Mouse (Mus musculus) T-helper 1 cell (primary cell): ENCODE results near the gene Tuba3a.
"Not testable (repeated sequence)": the region's sequence is repeated elsewhere in the genome, so short reads cannot be mapped to it uniquely, and the experiment has no call there.

Source experiments
- in situ Hi-C: fragments of 300-600 bp; cut with MboI, MseI; formaldehyde crosslinking; loops from one replicate; pipeline ENCODE4 v1.15.1; 2025; ENCODE audit warnings: high pct_unique_total_duplicates

Tuba3a gene

DNA sequence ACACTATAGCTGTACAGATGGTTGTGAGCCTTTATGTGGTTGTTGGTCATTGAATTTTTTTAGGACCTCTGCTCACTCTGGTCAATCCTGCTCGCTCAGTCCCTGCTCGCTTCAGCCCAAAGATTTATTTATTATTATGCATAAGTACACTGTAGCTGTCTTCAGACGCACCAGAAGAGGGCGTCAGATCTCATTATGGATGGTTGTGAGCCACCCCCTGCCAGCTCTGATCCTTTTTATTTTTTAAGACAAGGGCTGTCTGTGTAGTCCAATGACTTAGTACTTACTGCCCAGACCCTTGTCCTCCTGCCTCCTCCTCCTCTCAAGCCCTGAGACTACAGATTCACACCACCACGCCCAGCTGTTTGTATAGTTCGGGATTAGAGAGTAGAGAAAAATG, 19.2 kb downstream of the Tuba3a start:
- in situ Hi-C loops = not testable (repeated sequence)

DNA sequence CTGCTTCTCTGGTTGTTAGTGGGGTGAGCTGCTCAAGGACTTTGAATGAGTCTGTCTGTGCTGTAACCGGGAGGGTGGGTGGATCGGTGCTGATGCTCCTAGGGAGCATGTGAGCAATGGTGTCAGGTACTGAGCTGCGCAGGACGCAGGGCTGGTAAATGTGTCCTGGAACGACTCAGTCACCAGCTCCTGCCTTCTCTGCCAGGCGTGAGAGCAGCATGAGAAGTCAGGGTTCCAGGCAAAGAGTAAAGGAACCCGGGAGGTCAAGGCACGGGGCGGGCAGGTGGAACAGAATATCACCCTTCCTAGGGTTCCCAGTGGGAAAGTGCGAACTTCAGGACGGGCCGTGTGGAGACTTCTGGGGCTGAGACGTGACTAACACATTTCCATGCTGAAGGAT, 19.8 kb downstream of the Tuba3a start:
- in situ Hi-C loops = no loop called here

DNA sequence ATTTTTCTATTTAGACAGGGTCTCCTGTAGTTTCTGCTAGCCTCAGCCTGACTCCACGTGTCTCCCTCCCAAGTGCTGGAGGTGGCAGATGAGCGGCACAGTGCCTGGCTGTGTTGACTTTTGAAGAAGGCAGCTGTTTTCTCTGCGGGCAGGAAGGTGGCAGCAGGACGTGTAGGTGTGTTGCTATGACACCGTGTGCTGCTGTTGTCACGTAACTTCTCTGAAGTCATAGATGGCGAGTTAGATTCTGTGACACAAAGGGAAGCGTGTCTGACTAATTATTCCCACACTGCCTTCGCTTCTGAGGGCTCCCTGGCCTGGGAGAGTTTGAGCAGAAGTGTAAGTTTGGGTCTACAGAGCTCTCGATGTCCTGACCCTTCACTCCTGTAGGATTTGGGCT, 20.6 kb downstream of the Tuba3a start:
- in situ Hi-C loops = no loop called here

DNA sequence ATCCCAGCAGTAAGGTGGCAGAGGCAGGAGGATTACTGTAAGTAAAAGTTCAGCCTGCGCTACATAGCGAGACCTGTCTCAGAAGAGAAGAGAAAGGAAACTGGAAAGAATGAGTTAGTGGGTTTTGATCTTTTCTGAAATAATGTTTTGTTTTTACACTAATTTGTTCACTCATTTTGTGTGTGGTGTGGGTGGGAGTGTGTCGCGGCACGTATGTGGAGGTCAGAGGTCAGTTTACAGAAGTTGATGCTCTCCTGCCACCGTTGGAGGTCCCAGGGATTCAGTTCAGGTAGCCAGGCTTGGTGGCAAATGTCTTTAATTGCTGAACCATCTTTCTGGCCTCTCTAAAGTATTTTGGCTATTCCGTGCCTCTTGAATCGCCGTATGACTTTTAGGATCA, 21.6 kb downstream of the Tuba3a start:
- in situ Hi-C loops = no loop called here

DNA sequence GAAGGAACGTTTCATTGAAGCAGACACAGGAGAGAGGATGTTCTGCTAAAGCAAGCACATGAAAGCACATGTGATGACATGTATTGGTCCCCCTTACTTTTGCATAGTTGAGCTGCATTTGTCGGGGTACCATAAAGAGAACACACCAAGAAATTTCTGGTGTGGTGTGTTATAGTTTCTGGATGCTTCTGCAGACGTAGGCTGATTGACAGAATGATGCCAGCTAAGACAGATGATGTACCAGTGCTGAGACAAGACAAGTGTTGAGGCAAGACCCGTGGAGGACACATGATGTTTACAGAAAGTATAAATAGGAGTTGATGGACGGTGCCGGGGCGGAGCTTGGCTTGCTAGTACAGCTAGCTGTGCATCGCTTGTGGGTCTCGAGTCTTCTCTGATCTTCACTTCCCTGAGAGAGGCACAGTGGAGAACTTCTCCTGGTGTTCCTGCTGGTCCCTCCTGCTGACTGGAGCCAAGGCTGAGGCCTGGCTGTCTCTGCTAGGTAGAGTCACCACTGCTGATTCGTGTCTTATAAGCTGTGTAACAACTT, 25.8 kb downstream of the Tuba3a start:
- in situ Hi-C loops = no loop called here

DNA sequence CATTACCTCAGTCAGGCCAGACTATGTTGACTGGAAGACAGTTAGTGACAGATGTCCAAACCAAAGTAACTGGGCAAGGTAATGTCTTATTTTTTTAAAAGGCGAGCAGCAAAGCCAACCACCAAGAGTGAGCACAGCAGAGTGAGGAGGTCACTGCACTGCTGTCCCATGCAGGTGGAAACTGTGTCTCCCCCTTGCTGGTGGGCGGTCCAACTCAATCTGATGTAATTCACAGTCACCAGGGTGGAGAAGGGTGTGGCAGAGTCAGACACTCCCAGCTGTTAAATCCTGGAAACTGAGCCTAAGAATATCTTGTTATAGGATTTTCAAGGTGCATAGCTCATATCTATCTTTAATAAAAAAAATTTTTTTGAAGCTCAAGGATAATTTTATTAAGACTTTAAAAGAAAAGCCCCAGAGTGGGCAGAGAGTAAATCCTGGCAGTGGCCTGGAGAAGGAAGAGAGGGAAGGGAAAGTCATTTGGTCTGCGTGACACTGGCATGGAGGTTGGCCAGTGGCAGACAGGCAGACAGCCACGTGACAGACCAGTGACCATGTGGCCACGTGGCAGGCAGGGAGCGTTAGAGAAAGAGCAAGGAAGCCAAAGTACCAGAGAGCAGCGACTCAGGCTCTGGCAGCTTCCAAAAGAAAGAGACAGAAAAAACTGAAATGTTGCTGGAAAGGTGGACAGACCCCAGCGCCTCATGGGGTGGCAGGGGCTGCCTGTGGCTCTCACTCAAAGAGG, 29.4 kb downstream of the Tuba3a start:
- in situ Hi-C loops = no loop called here

DNA sequence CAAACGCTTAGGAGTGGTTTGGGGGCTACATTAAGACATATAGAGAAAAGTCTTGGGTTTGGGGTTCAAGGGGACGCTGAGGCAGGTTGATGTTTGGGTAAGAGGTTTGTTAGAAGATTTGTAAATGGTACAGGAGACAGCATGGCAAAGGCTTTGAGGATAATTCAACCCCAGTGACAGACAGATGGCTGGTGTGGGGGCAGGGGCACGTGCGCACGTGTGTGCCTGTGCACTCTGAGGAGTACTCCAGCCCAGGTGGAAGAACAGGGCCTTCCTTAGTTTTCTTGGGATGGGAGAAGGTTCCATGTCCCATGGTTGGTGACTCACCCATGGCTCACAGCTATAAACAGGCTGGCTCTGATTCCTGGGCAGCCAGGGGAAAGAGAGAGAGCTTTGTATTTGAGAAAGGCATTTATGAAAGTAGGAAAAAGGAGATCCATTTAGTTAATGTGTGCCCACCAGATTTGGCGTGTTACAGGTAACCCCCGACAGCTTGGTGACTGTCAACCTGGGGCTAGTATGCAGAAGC, 30.3 kb downstream of the Tuba3a start:
- in situ Hi-C loops = no loop called here

DNA sequence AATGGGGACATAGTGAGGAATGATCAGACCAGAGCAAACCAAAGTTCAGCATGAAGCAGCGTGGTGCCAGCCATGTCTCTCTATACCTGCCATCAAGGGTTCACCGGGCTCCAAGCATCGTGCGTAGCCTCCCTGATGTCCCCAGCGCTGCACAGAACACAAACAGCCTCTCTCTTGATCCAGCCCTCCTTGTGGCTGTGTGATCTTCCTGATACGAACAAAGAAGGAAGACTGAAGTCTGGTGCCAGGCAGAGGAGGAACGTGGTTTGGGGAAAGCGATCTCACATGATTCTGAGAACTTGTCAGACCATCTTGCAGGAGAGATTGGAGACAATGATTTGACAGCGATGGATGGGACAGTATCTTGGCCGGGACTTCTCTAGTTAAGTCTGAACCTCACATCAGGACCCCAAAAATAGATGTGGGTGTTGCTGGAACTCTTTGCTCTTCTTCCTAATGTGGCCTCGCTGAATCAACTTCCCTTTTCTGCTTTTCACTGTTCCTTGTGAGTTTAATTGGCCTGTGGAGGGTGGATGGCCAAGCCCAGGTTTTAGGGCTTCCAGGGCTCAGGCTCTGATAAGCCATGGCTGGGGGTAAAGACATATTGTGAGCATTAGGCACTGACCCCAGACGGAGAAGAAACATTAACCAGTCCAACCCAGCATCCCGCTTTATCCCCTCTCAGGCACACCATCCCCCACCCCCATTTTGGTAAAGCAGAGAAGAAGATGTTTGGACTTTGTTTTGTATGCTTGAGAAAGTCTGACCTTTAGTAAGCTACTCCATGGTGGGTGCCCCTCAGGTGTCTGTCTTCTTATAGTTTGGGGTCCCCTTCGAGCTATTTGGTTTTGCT, 31.8 kb downstream of the Tuba3a start:
- in situ Hi-C loops = no loop called here

DNA sequence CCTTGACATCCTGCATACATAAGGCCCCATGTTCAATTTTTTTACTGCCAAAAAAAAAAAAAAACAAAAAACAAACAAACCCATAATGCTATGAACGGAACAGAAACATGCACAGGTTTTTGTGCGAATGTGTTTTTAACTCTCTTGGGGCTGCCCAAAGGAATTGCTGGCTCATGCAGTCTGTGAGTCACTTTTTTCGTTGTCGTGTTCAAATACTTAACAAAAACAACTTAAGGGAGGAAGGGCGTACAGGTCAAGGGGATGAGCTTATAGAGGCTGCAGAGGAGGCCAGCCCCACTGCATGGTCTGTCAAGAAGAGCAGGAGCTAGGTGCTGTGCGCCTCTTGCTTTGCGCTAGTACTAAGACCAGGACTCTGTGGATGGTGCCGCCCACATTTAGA, 33.1 kb downstream of the Tuba3a start:
- in situ Hi-C loops = no loop called here

DNA sequence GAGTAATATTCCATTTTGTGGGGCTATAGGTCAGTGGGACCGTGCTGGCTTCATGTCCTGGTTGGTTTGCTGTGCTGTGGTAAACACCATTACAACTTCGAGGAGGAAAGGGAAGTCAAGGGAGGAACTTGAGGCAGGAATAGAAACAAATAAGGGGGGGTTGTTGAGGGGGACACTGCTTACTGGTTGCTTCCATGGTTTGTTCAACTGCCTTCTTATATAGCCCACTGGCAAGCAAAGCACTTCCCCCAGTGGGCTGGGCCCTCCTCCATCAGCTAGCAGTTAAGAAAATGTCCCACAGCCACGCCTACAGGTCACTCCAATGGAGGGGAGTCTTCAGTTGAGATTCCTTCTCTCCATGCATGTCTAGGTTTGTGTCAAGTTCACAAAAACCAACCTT, 33.6 kb downstream of the Tuba3a start:
- in situ Hi-C loops = no loop called here

DNA sequence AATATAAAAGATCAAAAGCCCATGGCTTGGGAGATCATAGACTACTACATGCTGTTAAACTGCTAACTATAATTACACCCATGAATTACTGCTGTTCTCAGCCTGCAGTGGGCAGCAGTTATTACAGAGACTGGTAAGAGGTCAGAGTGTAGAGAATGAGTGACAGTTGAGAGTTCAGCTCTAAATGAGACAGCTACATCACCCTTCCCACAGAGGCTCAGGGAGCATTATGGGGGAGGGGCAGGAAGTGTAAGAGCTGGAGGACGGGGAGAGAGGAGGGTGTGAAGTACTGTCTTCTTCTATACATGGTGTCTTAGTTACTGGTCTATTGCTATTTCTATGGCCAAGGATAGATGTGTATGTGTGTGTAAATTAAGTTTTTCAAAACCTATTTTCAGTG, 41.3 kb downstream of the Tuba3a start:
- in situ Hi-C loops = no loop called here

DNA sequence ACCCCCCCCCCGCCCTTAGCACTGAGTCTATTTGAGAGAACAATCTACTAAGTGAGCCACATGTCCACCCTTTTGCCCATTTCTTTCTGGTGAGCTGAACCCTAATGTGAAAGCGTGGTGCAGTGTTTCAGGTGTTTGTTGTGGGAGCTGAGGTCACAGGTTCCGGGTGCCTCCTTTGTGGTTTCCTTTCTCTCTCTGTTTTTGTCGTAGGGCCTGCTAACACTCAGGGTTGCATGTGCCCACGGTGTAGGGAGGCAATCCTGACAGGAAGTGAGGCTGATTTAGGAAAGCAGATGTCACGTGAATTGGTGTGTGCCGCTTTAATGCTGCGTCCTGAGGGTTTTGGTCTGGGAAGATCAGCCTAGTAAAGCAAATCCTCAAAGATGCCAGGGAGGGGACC, 44.3 kb downstream of the Tuba3a start:
- in situ Hi-C loops = no loop called here

DNA sequence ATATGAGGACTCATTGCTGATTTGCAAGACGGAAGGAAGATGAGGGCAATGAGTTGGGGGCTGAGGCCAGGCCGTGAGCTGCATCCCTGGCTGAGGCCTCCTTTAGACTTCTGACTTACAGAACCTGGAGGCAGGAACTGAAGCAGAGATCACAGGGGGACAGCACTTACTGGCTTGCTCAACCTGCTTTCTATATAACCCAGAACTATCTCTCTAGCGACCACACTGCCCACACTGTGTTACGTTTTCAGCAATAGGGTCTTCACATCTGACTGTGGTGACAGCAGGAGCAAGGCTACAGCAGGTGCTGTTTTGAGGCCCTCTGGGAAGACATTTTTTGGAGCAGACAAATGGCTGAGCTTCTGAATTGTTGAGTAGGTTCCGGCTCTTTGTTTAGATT, 45.2 kb downstream of the Tuba3a start:
- in situ Hi-C loops = no loop called here

DNA sequence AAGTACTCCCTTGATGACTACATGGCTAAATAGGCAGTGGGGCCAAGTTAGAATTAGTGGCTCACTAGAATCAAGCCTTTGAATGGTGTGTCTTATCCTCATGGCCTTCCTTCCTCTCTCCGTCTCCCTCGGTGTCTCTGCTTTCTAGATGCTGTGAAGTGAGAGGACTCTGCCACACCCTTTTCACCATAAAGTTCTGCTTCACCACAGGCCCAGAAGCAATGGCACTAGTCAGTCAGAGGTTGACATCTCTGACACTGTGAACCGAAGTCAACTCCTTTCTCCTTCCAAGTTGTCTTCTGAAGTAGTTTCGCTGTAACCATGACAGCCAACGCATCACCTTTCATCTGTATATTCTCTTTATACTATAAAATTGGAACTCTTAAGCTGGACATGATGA, 46.3 kb downstream of the Tuba3a start:
- in situ Hi-C loops = no loop called here

DNA sequence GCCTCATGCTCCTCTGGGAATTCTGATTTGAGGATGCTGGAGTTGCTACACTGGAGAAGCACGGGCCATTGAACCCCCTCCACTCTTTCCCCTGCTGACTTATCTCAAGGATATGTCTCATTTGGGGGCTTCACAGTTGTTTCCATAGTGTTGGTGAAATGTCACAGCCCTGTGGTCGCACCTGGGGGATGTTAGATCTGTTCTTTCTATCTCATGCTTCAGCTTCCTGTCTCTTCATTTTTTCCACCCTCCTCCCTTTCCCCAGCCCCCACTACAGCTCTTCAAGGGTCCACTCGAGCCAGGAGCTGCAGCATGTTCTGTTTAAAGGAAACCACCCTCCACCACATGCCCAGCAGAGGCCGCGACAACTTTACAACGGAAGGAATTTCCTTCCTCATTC, 47.4 kb downstream of the Tuba3a start:
- in situ Hi-C loops = no loop called here

DNA sequence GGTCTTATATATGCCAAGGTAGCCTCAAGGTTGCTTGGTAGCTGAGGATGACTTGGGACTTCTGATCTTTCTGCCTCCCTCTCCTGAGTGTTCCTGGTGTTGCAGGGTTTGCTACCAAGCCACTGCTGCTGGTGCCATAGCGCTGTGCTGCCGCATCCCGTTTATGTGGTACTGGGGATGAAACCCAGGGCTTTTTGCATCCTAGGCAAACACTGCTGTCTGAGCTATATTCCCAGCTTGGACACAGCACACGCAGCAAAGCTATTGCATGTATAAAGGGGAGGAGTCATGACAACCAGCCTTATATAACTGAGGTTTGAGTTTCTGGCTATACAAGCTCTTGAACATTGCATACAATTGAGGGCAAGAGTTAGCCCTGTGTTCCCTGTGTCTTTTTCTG, 48.4 kb downstream of the Tuba3a start:
- in situ Hi-C loops = no loop called here

DNA sequence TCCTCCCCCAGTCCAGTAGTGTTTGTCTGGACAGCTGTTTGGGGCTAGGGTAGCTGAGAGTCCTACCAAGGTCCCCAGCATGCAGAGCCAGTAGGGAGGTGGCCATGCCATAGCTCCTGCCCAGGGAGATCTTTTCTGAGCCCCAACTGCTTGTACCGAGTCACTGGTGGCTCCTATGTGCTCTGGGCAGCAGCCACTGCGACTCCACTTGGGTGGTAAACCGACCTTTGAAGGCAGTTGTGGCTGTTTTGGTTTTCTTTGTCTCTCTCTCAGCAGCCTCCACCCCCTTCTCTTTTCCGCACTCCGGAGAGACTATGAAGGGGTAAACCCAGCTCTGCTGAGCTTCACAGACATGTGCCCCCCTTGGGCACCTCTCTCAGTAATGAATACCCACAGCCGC, 49.1 kb downstream of the Tuba3a start, which contains the start of gene Cd27:
Gene Cd27 (minus strand): TSS at position 229 of the 400 bp plus-strand sequence.
- in situ Hi-C loops = no loop called here

DNA sequence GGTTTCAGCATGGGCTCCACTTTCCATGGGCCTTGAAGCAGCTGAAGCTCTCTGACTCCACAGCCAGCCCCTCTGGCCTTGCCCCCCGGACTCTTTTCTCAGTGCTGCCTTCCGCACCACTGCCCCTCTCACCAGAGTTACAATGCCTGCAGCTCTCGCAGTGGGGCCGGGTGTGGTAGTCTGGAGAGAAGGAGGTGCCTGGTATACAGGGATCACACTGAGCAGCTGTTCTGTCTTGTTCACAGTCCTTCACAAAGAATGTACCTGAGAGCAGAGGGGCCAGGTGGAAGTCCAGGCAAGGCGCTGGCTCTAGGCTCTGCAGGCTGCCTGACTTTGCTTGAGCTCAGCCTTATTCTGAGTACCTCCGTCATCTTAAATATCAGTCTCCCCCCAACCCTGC, 49.5 kb downstream of the Tuba3a start:
- in situ Hi-C loops = no loop called here

DNA sequence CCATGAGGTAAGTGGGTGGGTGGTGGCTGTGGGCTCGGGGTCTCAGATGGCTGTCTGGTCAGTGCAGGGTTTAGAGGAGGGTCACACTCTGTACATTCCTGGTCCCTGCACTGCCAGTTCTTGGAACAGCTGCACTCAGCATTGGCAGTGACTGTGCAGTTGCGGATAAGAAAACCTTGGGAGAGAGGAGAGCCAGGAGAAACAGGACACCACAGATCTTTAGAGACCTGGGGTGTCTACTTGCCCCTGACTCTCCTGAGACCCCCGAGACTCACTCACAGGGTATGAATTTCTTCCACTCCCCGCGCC, 51.4 kb downstream of the Tuba3a start:
- in situ Hi-C loops = no loop called here

DNA sequence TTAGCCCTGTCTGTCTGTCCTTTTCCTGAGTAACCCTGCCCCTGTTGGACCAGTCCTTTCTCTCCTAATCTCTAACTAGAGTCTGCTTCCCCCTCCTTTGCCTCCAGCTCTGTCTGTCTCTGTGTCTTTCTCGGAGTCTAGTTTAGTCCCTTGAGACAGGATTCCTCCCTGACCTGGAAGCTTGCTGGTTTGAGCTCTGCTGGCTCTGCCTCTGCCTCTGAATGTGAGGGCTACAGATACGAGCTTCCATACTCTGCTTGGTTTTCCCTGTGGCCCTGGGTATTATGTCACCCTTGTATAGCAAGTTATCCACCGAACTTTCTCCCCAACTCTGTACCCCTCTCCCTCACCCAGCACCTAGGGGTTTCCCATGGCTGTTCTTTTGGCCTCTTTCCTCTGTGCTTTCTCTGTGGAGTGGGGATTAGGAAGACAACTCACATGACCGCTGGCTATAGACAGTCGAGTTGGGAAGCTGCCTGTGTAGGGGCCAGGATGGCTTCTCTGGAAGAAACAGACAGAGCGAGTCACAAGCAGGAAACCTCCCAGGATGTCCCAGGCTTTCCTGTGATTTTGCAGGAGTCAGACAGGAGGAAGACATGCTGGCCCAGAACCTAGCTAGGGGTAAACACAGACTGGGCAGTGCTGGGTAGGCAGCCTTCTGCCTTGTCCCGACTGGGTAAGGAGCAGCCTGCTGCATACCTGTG, 51.9 kb downstream of the Tuba3a start:
- in situ Hi-C loops = no loop called here

DNA sequence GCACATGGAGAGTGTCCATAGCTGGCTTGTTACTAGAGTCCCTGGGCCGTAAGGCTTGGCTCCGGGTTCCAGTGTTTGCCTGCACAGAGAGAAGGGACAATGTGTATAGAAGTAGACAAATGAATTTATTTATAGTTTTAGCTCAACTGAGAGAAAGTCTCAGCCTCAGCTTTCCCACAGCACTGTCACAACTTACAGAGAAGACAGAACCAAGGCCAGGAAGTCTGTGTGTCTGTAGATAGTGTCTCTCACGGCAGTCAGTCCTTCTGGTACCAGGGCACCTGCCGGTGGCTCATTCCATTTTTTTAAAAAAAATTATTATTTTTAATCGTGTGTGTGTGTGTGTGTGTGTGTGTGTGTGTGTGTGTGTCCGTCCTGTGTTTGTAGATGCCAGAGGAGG, 53.3 kb downstream of the Tuba3a start:
- in situ Hi-C loops = no loop called here

DNA sequence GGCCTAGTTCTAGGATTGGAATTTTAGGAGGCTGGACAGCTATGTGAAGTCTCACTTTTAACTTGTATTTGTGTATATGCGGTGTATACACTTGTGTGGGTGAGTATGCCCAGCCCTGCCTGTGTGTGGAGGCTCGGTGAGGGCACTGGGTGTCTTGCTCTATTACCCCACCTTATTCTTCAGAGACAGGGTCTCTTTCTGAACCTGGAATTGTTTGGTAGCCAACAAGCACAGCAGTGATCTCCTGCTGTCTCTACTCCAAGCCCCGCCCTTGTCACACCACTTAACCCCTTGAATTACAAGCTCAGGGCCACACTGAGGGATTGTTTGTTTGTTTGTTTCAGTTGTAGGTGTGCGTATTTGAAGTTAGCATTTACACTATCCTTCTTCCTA, 53.8 kb downstream of the Tuba3a start:
- in situ Hi-C loops = no loop called here
